Mouse (Mus musculus) bone marrow, adult 2 months (tissue): ENCODE results near the gene Slc22a3.

Experiments
- CTCF ChIP-seq: fragments of 200-500 bp; IDR thresholded peaks from 2 replicates; pipeline ENCODE4 v1.5.1; 2011; ENCODE audit warnings: low read length, control low read depth; ENCODE audit not compliant: control insufficient read depth, insufficient read depth
- POLR2A ChIP-seq: fragments of 200-500 bp; IDR thresholded peaks from 2 replicates; pipeline ENCODE4 v1.6.1; 2011; ENCODE audit warnings: low read depth, mild to moderate bottlenecking, control low read depth, low read length, borderline replicate concordance; ENCODE audit not compliant: control insufficient read depth

DNA sequence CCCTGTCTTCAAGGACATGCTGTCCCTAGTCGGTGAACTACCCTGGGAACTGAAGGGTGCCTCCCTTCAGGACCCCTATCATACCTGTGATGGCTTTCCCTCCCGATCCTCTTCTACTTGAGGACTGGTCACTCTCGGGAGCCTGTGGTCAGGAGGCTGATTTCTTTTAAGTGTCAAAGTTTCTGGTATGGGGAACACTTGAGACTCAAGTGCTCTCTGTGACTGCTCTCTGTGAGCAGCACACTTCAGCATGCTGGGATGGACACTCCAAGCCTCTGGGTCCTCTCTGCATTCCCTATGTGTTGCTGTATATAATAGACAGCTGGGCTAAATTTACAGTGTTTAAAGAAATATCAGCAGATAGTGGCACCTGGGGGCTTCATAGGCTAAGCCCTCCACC is 39.9 kb downstream of the Slc22a3 start:
- TF ChIP-seq CTCF (no peak), POLR2A (no peak)
